Mouse (Mus musculus): ENCODE results near the gene Ryr2.

The Ryr2 gene

DNA sequence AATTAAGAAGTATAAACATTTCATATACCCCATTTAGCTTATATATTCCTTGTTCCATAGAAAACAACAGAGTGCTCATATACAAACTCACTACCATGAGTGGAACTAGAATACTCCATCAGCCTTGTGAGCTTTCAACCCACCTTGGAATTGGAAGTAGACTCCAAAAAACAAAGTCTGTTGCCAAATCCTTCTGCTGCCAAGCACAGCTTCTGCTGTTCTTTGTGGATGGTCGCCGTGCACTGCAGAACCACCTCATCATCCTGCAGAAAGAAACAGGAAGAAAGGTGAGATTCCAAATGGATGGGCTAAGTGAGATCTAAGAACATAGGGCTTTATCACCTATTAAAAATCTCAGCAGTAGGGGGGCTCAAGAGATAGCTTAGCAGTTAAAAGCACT lies 161.0 kb downstream of the Ryr2 start:
- DNase-seq (ENCODE audit: low read depth, low spot score) = no peak

- no peak for DNase-seq (ENCODE audit: low read depth, low spot score)
Measured at GRCm38 (mm10) chr13:11941724-11942123, 165.0 kb downstream of the Ryr2 start.

- peak; percentile 80 for DNase-seq (ENCODE audit: low read depth, low spot score)
Measured at GRCm38 (mm10) chr13:11934297-11935060, 172.3 kb downstream of the Ryr2 start.

- peak; percentile 74 for DNase-seq (ENCODE audit: low read depth, low spot score)
Measured at GRCm38 (mm10) chr13:11933334-11933733, 173.4 kb downstream of the Ryr2 start.

DNA sequence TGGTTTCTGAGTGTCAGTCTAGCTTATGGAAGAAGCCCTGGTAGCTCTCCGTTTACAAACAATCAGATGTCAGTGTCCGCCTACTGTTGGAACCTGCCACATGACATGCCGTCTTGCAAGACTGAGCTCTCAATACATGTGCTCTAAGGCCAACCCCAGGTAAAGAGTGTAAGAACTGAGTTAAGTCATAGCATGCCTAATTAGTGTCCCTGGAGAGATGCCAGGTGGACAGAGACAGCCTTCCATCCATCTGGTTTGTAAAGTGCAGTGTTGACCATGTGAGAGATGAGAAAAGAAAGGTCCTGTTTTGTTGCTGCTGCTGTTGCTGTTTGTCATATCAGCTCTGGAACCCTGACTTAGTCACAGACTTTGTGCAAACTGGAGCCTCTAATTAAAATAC lies 178.0 kb downstream of the Ryr2 start:
- DNase-seq (ENCODE audit: low read depth, low spot score) = no peak

- DNase-seq (ENCODE audit: low read depth, low spot score) = peak; percentile 90
Measured at GRCm38 (mm10) chr13:11927727-11928126, 179.0 kb downstream of the Ryr2 start.

GRCm38 (mm10) chr13:11926720-11927500 lies 179.8 kb downstream of the Ryr2 start:
- DNase-seq (ENCODE audit: low read depth, low spot score) = no peak

DNA sequence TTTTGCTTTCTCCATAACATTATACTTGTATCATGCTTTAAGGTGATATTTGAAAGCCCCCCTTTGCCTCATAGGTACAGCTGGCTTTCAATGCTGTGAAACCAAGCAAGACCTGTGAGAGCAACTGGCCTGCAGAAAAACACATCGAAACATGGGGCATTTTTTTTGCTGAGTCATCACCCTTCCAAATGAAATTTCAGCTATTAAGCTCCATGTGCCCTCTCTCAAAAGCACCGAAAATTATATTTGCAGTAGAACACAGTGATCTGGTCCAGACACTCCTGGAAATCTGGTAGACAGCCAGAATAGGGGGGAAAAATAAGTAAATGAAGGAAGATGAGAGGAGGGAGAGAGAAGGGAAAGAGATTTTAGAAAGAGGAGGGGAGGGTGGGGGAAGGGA lies 180.5 kb downstream of the Ryr2 start:
- no peak for DNase-seq (ENCODE audit: low read depth, low spot score)

DNA sequence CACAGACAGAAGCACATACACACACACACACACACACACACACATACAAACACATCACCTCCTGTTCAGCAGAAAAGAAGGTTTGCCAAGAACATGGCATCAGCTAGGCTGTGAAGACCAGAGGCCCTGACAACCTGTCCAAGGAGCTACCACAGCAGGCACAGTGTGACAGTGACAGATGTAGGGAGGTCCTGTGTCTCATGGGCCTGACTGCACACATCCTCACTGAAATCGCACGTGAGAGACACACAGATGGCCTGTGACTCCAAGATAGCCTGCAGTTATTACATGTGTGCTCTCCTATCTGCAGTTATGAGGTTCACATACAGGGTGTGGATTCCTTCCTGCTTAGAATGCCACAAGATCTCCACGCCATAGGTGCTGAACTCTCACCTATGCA lies 182.0 kb downstream of the Ryr2 start:
- DNase-seq (ENCODE audit: low read depth, low spot score) = no peak

DNA sequence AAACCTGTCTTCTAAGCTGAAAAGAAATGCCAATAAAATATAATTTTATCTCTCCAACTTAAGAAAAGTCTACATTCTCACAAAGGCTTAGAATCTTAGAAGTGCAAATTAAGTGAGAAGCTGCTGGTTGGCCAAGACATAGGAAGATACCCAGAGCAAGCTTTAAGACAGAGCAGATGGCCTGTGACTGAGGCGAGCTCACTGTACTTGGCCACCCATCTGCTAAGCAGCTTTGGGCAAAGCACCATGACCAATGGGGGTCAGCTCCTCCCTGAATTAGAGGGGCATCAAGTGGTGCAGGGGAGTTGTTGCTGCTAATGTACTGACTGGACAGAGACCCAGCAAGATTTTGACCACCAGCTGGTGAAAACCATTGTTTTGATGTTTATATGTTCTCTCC lies 186.2 kb downstream of the Ryr2 start:
- DNase-seq (ENCODE audit: low read depth, low spot score) = no peak

- no peak for DNase-seq (ENCODE audit: low read depth, low spot score)
Measured at GRCm38 (mm10) chr13:11919448-11919847, 187.3 kb downstream of the Ryr2 start.

GRCm38 (mm10) chr13:11915619-11916018 lies 191.1 kb downstream of the Ryr2 start:
- no peak for DNase-seq (ENCODE audit: low read depth, low spot score)

DNA sequence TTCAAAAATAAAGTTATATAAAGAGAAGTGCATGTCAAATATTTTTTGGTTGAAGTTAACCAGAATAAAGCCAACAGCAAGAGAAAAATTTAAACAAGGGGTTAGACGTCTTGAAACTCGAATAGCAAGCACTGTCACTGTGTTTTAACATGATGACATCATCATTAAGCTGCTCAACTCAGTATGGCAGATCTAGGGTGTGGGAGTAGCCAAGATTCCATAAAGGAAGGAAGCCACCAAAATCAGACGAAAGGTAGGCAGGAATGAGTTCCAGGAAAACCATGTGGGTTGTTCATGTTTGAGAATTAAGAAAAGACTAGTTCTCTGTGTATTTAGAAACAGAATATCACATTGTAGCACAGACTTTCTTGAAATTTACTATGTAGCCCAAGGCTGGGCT lies 192.1 kb downstream of the Ryr2 start:
- no peak for DNase-seq (ENCODE audit: low read depth, low spot score)

GRCm38 (mm10) chr13:11912208-11912607 lies 194.5 kb downstream of the Ryr2 start:
- peak; percentile 69 for DNase-seq (ENCODE audit: low read depth, low spot score)

- peak; percentile 29 for DNase-seq (ENCODE audit: low read depth, low spot score)
Measured at GRCm38 (mm10) chr13:11908123-11908522, 198.6 kb downstream of the Ryr2 start.

DNA sequence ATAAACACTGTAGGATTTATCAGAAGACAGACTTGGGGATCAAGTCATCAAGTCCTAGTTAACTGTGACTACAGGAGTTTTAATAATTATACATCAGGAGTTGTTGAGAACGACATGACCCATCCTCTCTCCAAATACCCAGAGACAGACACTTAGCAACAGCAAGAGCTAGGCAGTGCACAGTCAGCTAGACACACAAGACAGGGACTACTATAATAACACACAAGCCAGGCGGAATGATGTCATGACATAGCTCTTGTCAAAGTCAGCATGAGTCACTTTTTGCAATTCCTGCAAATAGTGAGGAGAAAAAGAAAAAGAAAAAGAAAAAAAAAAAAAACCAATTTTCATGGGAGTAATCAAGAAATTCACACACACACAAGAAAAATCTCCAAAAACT lies 201.6 kb downstream of the Ryr2 start:
- DNase-seq (ENCODE audit: low read depth, low spot score) = no peak

DNA sequence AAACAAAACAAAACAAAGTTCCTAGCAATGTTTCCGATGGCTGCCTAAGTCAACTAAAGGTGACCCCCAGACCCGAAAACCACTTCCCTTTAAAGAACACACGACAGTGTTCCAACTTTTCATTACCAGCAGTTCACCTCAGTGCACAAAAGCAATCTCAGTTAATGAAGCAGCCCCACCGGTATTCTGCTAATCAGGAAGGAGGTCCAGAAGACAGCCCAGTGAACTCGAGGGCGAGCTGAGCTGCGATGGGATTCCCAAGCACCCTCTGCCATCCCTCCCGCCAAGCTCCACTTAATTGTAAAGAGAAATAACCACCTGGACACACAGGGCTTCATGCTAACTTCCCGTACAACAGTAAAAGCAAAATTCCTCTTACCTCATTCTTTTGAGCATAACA lies 203.5 kb downstream of the Ryr2 start:
- DNase-seq (ENCODE audit: low read depth, low spot score) = no peak

- DNase-seq (ENCODE audit: low read depth, low spot score) = no peak
Measured at GRCm38 (mm10) chr13:11902856-11903255, 203.9 kb downstream of the Ryr2 start.

DNA sequence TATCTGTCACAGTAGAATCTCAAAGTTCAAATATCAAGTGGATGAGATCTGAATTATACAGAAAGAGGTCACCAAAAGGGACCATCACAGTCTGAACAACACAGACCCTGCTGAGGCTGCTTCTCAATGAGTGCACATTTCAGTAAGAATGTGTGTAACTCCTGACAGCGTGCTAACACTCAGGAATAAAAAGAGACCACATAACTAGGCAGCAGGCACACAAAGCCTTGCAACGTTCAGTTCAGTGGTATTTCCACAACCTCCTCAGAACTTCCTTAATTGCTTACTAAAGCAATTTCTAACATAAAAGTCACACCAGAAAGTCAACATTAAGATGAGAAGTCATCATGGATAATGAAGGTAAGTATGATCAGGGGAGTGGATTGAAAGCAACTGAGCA lies 206.1 kb downstream of the Ryr2 start:
- no peak for DNase-seq (ENCODE audit: low read depth, low spot score)

DNA sequence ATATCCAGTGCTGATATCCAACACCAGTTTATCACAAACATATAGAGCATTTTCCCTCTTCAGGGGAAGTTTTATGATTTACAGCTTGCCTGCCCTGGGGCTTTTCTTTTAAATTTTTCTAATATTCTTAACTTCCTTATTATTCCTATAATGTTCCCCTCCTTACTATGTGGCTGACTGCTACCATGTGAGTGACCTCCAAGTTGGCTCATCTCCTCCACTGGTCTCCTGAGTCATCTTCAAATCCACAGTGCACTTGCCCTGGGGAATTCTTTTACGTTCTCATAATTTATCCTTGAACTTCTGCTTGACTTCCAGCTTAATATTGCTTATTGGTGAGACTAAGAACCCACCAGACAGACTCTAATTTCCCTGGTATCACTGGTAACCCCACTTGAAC lies 211.1 kb downstream of the Ryr2 start:
- no peak for DNase-seq (ENCODE audit: low read depth, low spot score)

DNA sequence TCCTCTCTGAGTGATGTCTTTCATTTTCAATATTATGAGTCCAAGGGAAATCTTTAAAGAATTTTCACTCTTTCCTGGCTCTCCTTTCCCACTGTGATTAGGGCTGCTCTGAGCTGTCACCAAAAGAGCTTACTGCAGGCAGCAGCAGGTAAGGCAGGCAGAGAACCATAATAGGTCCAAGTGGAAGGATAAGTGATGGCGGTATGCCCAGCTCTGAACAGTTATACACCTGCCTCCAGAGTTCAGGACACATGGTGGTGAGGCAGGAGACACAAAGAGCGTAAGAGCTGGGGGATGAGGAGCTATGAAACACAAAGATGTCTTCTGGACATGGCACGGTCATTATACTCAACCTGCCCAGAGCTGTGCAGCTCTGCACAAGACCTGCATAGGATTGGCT lies 215.0 kb downstream of the Ryr2 start:
- no peak for DNase-seq (ENCODE audit: low read depth, low spot score)

GRCm38 (mm10) chr13:11891115-11891514 lies 215.6 kb downstream of the Ryr2 start:
- DNase-seq (ENCODE audit: low read depth, low spot score) = no peak

GRCm38 (mm10) chr13:11884175-11884574 lies 222.6 kb downstream of the Ryr2 start:
- no peak for DNase-seq (ENCODE audit: low read depth, low spot score)

All from ZHBTc4 (cell line).